Mouse (Mus musculus) lung, postnatal 0 days (tissue): ENCODE data around the gene Sept5.

ENCODE experiments used
- CTCF ChIP-seq: IDR thresholded peaks from 2 replicates; pipeline ENCODE4 v1.5.1; 2016; ENCODE audit warnings: antibody characterized with exemption, mild to moderate bottlenecking
- EP300 ChIP-seq: IDR thresholded peaks from 2 replicates; pipeline ENCODE4 v1.6.1; 2016; ENCODE audit warnings: antibody characterized with exemption, mild to moderate bottlenecking, control low read depth

DNA sequence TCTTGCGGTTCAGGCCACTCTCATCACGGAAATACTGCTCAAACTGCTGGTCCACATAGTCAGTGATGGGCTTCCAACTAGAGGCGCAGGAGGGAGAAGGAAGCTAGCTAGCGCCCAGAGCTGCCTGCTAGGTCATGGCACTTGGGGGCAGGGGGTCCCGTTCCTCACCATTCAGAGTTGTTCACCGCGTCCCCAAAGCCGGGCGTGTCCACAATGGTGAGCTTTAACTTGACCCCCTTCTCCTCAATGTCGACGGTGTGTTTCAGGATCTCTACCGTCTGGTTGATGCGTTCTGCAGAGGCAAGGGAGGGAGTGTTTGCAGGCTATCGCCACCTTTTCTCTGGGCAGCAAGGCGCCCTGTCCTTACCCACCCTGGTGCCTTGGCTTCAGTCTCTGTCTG lies 5.1 kb downstream of the Sept5 start:
- TF ChIP-seq CTCF (no peak), EP300 (no peak)
